Mouse (Mus musculus) gastrocnemius, adult 2 months (tissue): ENCODE measurements around the gene Aldh18a1. TPM values are rescaled to one million over a fixed set of nuclear protein-coding genes. Genes with fewer than 3 reads are reported as not detected.

ENCODE experiments used
- DNase-seq: peaks from one replicate; pipeline ENCODE4 v3.0.0; 2022
- H3K27ac ChIP-seq: fragments of 200-600 bp; 2 replicates; pipeline ENCODE4 v1.8.1; 2022; ENCODE audit warnings: mild to moderate bottlenecking
- H3K4me3 ChIP-seq: fragments of 200-600 bp; 2 replicates; pipeline ENCODE4 v1.8.1; 2022; ENCODE audit warnings: mild to moderate bottlenecking, moderate library complexity
- CTCF ChIP-seq: fragments of 200-600 bp; IDR thresholded peaks from 2 replicates; pipeline ENCODE4 v1.8.1; 2022; ENCODE audit warnings: antibody characterized with exemption, mild to moderate bottlenecking, moderate library complexity
- intact Hi-C: fragments of 180-260 bp; cut with DNase I; formaldehyde crosslinking; loops from one replicate; pipeline ENCODE4 v1.15.1; 2025
- total RNA-seq, 2 experiments: library from RNA; stranded (reverse); gene quantifications; 2 replicates each; pipeline ENCODE4 v1.2.3; 2021

The Aldh18a1 gene
- total RNA-seq, 2 experiments from 2014 or later, result 3.5 to 5.0 TPM

DNA sequence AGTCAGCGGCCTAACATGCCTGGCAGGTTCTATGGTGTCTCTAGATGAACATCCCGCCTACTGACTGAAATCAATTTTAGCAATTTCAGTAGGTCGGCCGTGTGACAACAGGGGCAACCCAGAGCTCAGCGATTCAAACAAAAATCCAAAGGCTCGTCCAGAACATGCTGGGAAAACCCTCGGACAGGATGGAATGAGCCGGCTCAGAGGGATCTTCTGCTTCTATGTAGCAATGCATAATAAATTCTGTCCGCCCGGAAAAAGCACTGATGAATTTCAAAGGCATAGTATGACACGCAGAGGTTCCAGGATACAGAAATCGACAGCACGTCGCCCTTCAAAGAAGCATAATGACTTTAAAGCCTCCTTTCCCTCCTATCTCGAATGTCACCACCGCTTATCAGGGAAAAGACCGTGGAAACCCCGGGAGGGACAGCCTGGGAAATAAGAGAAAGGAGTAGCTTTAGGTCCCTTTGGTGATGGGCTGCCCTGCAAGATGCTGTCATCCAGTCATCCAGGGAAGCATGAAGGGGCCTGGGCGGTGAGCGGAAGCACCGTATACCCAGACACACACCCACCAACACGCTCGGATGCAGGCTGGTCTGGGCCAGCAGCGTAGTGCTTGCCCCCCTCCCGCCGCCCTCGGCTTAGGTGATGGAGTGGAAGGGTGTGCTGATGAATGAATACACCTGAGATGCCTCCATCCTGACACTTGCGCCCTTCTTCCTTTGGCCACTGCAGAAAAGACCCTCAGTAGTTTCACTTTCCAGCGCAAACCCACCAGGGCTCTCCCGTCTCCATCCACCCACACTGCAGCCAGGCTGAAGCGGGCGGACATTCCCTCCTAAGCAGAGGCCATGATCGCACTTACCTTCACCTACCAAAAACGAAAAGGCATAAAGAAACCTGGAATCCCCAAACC lies 75.5 kb downstream of the Aldh18a1 start:
- intact Hi-C loops, result loop anchor here (5.0 to 10.0 kb wide), 3 partner anchors 35 to 118 kb away; no protein-coding TSS in a partner anchor
- DNase-seq, result peak; percentile 48
- Histone ChIP-seq H3K27ac (peak overlapping the region; percentile 95), H3K4me3 (peak overlapping the region; percentile 80)
- no peak for TF ChIP-seq CTCF

DNA sequence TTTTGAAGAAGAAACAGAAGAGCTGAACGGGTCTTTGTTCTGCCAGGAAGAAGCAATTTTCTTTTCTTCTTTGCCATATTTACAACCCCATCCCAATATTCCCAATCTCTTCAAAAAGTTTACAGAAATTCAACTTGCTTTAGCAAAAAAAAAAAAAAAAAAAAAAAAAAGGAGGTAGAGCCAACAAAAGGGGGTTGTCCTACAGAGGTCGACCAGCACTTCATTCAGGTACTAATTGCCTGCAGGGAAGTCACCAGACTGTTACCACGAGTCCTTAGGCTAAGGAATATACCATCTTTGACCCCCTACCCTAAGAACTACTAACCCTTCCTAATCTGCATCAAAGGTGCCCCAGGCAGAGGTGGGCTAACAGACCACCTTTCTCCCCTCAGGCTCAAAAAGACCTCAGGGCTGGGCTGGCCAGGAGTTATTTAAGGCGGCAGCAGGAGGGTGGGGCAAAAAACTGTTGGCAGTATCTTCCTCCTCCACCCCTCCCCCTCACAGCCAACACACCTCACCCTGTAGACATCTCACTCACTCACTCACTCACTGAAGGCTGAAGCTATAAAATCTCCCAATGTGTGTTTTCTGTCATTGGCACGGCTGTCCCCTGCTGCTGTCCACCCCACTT lies 76.5 kb downstream of the Aldh18a1 start:
- TF ChIP-seq CTCF, result no peak
- Histone ChIP-seq H3K27ac (peak overlapping the region; percentile 95), H3K4me3 (peak overlapping the region; percentile 80)
- DNase-seq, result no peak
- intact Hi-C loops, result loop anchor here (5.0 to 10.0 kb wide), 3 partner anchors 34 to 117 kb away; no protein-coding TSS in a partner anchor

DNA sequence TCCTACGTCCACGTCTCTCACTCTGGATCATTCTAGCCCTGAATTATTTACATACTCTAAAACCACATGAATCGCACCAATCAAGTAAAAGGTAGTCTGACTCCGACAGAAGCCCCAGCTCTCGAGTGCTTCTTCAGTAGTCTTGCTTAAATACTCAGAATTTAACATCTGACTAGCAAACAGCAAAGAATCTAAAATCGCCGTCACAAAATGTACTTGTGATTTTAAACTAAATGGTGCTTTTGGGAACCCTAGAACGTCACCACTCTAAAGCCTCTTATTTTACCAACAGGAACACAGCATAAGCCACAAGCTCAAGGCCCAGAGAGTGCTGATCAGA lies 77.2 kb downstream of the Aldh18a1 start:
- no peak overlapping the region; the same call in none of the 2 replicates for H3K4me3 ChIP-seq
- intact Hi-C loops, result loop anchor here (5.0 to 10.0 kb wide), 3 partner anchors 34 to 116 kb away; no protein-coding TSS in a partner anchor
- no peak for DNase-seq
- TF ChIP-seq CTCF, result no peak
- peak overlapping the region; percentile 95; the same call in 1 of the 2 replicates for H3K27ac ChIP-seq

DNA sequence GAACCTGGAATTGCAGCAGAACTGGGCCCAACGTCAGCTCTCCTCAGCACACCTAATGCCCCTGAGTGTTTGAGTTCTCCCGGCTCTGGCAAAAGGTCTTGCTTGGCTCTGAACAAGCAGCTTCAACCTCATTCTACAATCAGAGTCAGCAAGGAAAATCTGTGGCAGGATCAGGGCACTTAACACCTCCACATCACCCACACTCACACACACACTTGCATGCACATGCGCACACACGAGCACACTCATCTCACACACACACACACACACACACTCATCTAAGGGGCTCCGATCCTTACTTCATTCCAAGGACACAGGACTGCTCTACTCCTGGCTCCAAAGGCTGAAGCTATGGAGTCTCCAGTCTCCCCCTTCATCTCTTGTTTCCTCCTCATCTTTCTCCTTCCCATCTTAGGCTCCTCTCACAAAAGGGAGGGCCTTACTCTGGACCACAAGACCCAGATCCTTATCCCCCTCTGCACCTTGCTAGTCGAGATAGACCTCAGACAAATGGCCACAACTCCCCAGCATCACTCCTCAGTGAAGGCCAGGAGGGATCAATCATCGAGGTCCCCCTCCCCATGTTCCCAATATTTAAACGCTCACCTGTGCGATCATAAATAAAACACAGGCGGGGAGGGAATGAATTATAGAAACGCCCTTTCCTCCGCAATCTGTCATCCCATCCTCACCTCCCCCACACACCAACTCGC lies 77.7 kb downstream of the Aldh18a1 start:
- no peak for TF ChIP-seq CTCF
- intact Hi-C loops, result loop anchor here (5.0 to 10.0 kb wide), 3 partner anchors 33 to 116 kb away; no protein-coding TSS in a partner anchor
- Histone ChIP-seq H3K4me3 (no peak overlapping the region), H3K27ac (peak overlapping the region; percentile 95; the same call in 1 of the 2 replicates)
- no peak for DNase-seq

DNA sequence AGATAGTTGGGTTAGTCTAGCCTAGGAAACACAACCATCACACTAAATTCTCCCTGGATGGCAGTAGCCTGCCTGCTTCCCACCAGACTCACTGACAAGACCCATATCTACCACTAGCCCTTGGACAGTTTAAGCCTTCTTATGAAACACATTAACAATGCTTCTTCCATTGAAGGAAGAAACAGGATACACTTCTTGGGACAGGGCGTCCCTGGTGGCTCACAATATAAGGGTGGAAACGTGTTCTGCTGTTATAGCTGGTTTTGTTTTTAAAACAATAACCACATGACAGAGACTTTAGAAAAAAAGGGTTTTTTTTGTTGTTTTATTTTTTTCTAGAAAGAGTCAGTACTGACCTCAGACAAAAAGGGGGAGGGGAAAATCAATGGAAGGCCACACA lies 79.0 kb downstream of the Aldh18a1 start:
- DNase-seq, result no peak
- intact Hi-C loops, result no loop called here
- peak; percentile 11; the same call in 1 of the 2 replicates for TF ChIP-seq CTCF
- H3K27ac ChIP-seq, result peak overlapping the region; percentile 31
- H3K4me3 ChIP-seq, result no peak overlapping the region

DNA sequence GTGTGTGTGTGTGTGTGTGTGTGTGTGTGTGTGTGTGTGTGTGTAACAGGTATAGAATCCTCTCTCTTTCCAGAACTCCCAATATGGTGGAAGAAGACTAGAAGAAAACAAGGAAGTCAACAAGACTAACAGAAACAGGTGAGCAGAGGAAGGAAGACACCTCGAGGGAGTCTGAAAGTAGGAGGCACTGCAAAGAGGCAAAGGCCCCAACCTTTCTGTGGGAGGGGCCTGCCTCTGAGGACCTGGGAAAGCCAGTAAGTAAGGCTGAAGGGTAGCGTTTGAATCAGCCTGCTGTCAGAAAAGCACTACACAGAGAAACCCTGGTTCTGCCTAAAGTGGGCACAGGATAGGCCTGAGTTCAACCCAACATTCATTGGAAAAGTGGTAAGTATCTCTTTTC lies 79.4 kb downstream of the Aldh18a1 start:
- intact Hi-C loops, result no loop called here

DNA sequence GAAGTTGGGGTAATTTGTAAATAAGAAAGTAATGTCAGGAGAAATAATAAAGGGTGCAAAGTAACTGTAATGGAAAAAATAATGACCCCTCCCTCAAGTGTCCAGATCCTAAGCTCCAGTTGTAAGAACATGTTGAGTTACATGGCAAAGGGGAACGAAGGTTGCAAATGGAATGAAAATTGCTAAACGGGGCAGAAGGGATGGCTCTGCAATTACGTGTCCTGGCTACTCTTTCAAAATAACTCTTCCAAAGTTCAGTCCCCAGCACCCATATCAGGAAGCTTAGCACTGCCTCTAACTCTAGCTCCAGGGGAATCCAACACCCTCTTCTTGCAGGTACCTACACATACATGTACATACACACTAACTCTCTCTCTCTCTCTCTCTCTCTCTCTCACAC lies 81.3 kb downstream of the Aldh18a1 start:
- no peak for TF ChIP-seq CTCF
- Histone ChIP-seq H3K27ac (no peak overlapping the region), H3K4me3 (no peak overlapping the region)
- intact Hi-C loops, result no loop called here
- no peak for DNase-seq

More for the DNA sequence above, 79.4 kb downstream of the Aldh18a1 start:
- no peak overlapping the region for H3K4me3 ChIP-seq
- TF ChIP-seq CTCF, result no peak
- H3K27ac ChIP-seq, result peak overlapping the region; percentile 31
- no peak for DNase-seq

DNA sequence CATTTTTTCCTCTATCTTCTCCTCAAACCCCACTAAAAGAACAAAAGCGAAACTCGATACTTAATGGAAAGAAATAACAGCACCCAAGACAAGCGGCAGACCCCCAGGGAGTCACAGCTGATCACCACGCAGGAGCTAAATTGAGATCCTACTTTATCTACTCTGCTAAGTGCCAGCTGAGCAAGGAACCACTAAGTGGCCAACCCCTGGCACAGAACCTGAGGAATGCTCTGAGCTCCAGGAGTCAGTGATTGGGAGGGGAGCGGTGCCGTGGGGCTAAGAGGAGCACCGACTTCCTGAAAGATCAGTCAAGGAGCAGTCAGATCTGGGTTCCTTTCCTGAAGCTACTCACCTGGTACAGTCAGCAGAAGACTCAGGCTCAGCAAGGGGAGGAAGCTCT lies 83.9 kb downstream of the Aldh18a1 start:
- DNase-seq, result peak; percentile 48
- Histone ChIP-seq H3K4me3 (no peak overlapping the region), H3K27ac (peak overlapping the region; percentile 62; the same call in 1 of the 2 replicates)
- intact Hi-C loops, result no loop called here
- no peak for TF ChIP-seq CTCF

Other genes starting within 250 kb of the Aldh18a1 start
- 100 to 1,000 TPM; 158 to 227 TPM for gene Sorbs1, start 74.7 kb downstream of the Aldh18a1 start, total RNA-seq
- 1 to 10 TPM; 2.6 to 2.8 TPM for gene Tctn3, start 23.8 kb upstream of the Aldh18a1 start, total RNA-seq
- gene Entpd1, start 23.9 kb upstream of the Aldh18a1 start, total RNA-seq, result 10 to 100 TPM; 10.0 to 12.9 TPM
- gene Cc2d2b, start 160.3 kb upstream of the Aldh18a1 start, total RNA-seq, result not detected
- 1 to 10 TPM; 2.9 to 3.8 TPM for gene Ccnj, start 242.8 kb upstream of the Aldh18a1 start, total RNA-seq